Mouse (Mus musculus) stomach, embryonic 16.5 days (tissue): ENCODE measurements at regions not wholly inside any gene's neighbourhood (a gene's known extent, or its start where the extent isn't known, plus 50 kb on each side); places are given as distances from the start of the nearest gene placed in this dataset.

Experiments used
- ATAC-seq: fragments of 200-750 bp; cut with Nextera tagmentation; 2 replicates; pipeline ENCODE4 v1.8.0; 2017; ENCODE audit warnings: moderate number of reproducible peaks, moderate TSS enrichment; ENCODE audit not compliant: insufficient read depth, low FRiP score
- H3K27ac ChIP-seq: fragments of 300-500 bp; sonication (generic); 2 replicates; pipeline ENCODE4 v1.5.1; 2014; ENCODE audit warnings: low read length
- H3K27me3 ChIP-seq: fragments of 300-500 bp; sonication (generic); 2 replicates; pipeline ENCODE4 v1.6.1; 2014; ENCODE audit warnings: low read length, control low read depth, mixed read lengths; ENCODE audit not compliant: control insufficient read depth, insufficient read depth
- H3K36me3 ChIP-seq: fragments of 300-500 bp; sonication (generic); 2 replicates; pipeline ENCODE4 v1.6.1; 2014; ENCODE audit warnings: low read length; ENCODE audit not compliant: control insufficient read depth, insufficient read depth
- H3K4me1 ChIP-seq: fragments of 300-500 bp; sonication (generic); 2 replicates; pipeline ENCODE4 v1.6.1; 2014; ENCODE audit warnings: low read length, control low read depth, mixed read lengths; ENCODE audit not compliant: control insufficient read depth, insufficient read depth
- H3K4me2 ChIP-seq: fragments of 300-500 bp; sonication (generic); 2 replicates; pipeline ENCODE4 v1.6.1; 2014; ENCODE audit warnings: low read depth, low read length, mixed read lengths
- H3K4me3 ChIP-seq: fragments of 300-500 bp; sonication (generic); replicated peaks from 2 replicates; pipeline ENCODE4 v1.5.1; 2014; ENCODE audit warnings: mild to moderate bottlenecking, low read length
- H3K9ac ChIP-seq: fragments of 300-500 bp; sonication (generic); 2 replicates; pipeline ENCODE4 v1.6.1; 2014; ENCODE audit warnings: low read length
- H3K9me3 ChIP-seq: fragments of 300-500 bp; sonication (generic); replicated peaks from 2 replicates; pipeline ENCODE4 v1.6.1; 2016; ENCODE audit warnings: low read length, control low read depth; ENCODE audit not compliant: control insufficient read depth
- WGBS: fragments of 180-500 bp; shearing (Covaris S2); extraction: QIAGEN DNeasy Blood & Tissue Kit; methylation state at CpG from one replicate; pipeline ENCODE4 v1.1.7; 2014; 5-methylcytosine and 5-hydroxymethylcytosine counted together

GRCm38 (mm10) chr15:74326661-74327060 is 309.5 kb downstream of the Mroh4 start:
- 48% methylated on average over 5 of the region's 5 CpGs for WGBS
- Histone ChIP-seq H3K4me2 (no peak overlapping the region), H3K4me3 (no peak overlapping the region), H3K27ac (no peak overlapping the region), H3K36me3 (no peaks in the 10 kb centered on the region), H3K27me3 (no peaks in the 10 kb centered on the region), H3K9me3 (no peaks in the 10 kb centered on the region), H3K9ac (no peak overlapping the region), H3K4me1 (no peaks in the 10 kb centered on the region)
- no peak for ATAC-seq

- no peak overlapping the region for H3K9ac ChIP-seq
- no peaks in the 10 kb centered on the region for H3K4me1 ChIP-seq
- H3K4me2 ChIP-seq = no peak overlapping the region
- 24% methylated on average over 9 of the region's 9 CpGs for WGBS
- ATAC-seq = no peak
- H3K9me3 ChIP-seq = no peaks in the 10 kb centered on the region
- no peaks in the 10 kb centered on the region for H3K36me3 ChIP-seq
- H3K27ac ChIP-seq = no peak overlapping the region
- H3K27me3 ChIP-seq = no peaks in the 10 kb centered on the region
- H3K4me3 ChIP-seq = no peak overlapping the region
Measured at GRCm38 (mm10) chr15:74325543-74325942, 310.6 kb downstream of the Mroh4 start.

DNA sequence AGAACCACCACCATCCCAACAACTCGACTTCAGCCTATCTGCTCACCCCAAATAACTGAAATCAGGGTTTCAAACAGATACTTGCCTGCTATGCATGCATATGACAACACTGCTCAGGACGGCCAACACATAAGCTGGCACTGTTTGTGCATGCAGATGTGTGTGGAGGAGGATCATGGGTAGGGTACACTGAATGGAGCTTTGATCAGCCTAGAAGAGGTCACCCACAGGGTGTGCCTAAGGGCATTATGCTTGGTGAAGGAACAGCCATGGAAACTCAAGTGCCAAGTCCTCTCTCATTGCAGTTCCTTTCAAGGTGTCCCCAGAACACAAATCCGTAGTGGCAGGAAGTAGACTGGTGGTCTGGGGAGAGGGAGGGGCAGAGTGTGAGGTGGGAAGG is 316.7 kb downstream of the Mroh4 start:
- ATAC-seq = no peak
- Histone ChIP-seq H3K9me3 (no peaks in the 10 kb centered on the region), H3K9ac (no peak overlapping the region), H3K4me2 (no peak overlapping the region), H3K27ac (no peak overlapping the region), H3K36me3 (no peaks in the 10 kb centered on the region), H3K4me3 (no peak overlapping the region), H3K4me1 (no peaks in the 10 kb centered on the region), H3K27me3 (no peaks in the 10 kb centered on the region)
- 57% methylated on average over 3 of the region's 3 CpGs for WGBS

DNA sequence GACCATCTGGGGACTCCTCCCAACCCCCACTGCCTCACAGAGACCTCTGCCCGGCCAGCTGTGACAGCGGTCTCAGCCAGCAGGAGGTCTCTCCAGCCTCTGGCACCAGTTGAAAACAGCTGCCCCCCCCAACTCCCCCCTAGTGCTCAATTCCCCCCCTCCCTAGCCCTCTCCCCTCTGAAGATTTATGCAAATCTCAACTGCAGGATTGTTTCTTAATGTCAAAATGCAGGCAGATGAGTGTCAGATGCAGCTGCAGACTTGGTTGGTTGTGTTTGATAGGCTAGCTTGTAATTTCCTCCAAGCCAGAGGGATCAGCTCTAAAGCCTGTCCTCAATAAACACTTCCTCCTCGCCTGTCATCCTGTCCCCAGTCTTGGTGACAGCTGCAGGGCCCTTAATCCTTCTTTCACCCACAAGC is 317.7 kb downstream of the Mroh4 start:
- H3K4me1 ChIP-seq = no peaks in the 10 kb centered on the region
- no peak overlapping the region for H3K4me2 ChIP-seq
- H3K27ac ChIP-seq = no peak overlapping the region
- H3K9me3 ChIP-seq = no peaks in the 10 kb centered on the region
- H3K36me3 ChIP-seq = no peaks in the 10 kb centered on the region
- no peak overlapping the region for H3K4me3 ChIP-seq
- 31% methylated on average over 3 of the region's 3 CpGs for WGBS
- no peaks in the 10 kb centered on the region for H3K27me3 ChIP-seq
- no peak overlapping the region for H3K9ac ChIP-seq
- no peak for ATAC-seq

- no peak overlapping the region for H3K27ac ChIP-seq
Measured at GRCm38 (mm10) chr15:74311082-74311481, 325.1 kb downstream of the Mroh4 start.

GRCm38 (mm10) chr15:74306543-74306942 is 329.6 kb downstream of the Mroh4 start:
- Histone ChIP-seq H3K9ac (no peak overlapping the region), H3K9me3 (no peaks in the 10 kb centered on the region), H3K4me2 (no peak overlapping the region), H3K4me3 (no peak overlapping the region), H3K27ac (no peak overlapping the region), H3K27me3 (no peaks in the 10 kb centered on the region), H3K36me3 (no peaks in the 10 kb centered on the region), H3K4me1 (no peaks in the 10 kb centered on the region)
- 81% methylated on average over 5 of the region's 5 CpGs for WGBS
- ATAC-seq = no peak

More at GRCm38 (mm10) chr15:74311082-74311481, 325.1 kb downstream of the Mroh4 start:
- H3K4me3 ChIP-seq = no peak overlapping the region
- H3K4me2 ChIP-seq = no peak overlapping the region
- H3K9ac ChIP-seq = no peak overlapping the region
- H3K9me3 ChIP-seq = no peaks in the 10 kb centered on the region
- 55% methylated on average over 3 of the region's 3 CpGs for WGBS
- no peaks in the 10 kb centered on the region for H3K36me3 ChIP-seq
- ATAC-seq = no peak
- no peaks in the 10 kb centered on the region for H3K27me3 ChIP-seq
- H3K4me1 ChIP-seq = no peaks in the 10 kb centered on the region

GRCm38 (mm10) chr15:74296277-74296676 is 339.9 kb downstream of the Mroh4 start:
- WGBS = 77% methylated on average over 8 of the region's 8 CpGs
- no peak for ATAC-seq
- H3K27me3 ChIP-seq = no peaks in the 10 kb centered on the region
- no peak overlapping the region for H3K9ac ChIP-seq
- no peak overlapping the region for H3K4me3 ChIP-seq
- H3K36me3 ChIP-seq = no peaks in the 10 kb centered on the region
- no peak overlapping the region for H3K4me2 ChIP-seq
- H3K27ac ChIP-seq = no peak overlapping the region
- no peaks in the 10 kb centered on the region for H3K4me1 ChIP-seq
- H3K9me3 ChIP-seq = no peaks in the 10 kb centered on the region

GRCm38 (mm10) chr15:74294691-74295090 is 341.5 kb downstream of the Mroh4 start:
- no peaks in the 10 kb centered on the region for H3K36me3 ChIP-seq
- H3K4me2 ChIP-seq = no peak overlapping the region
- 67% methylated on average over 10 of the region's 10 CpGs for WGBS
- ATAC-seq = no peak
- H3K27me3 ChIP-seq = no peaks in the 10 kb centered on the region
- H3K9ac ChIP-seq = no peak overlapping the region
- no peak overlapping the region for H3K27ac ChIP-seq
- no peaks in the 10 kb centered on the region for H3K4me1 ChIP-seq
- H3K9me3 ChIP-seq = no peaks in the 10 kb centered on the region
- no peak overlapping the region for H3K4me3 ChIP-seq

DNA sequence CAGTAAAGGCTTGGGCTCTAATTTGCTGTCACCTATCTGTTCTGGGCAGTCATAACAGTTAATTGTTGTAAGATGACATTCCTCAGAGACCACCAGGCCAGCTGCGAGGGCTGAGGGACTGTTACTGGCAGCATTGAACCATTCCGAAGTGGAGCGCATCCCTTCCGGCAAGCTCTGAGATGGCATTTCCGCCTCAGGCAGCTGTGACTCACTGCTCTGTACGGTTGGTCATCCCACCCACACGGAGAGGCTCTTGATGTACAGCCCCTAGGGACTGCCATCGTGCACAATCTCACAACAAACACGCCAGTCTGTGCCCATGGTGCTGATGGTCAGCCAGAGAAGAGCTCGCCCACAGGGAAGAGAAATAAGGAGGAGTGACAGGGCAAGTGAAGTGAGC is 342.0 kb downstream of the Mroh4 start:
- no peak overlapping the region for H3K4me2 ChIP-seq
- no peaks in the 10 kb centered on the region for H3K36me3 ChIP-seq
- no peaks in the 10 kb centered on the region for H3K9me3 ChIP-seq
- no peak overlapping the region for H3K27ac ChIP-seq
- no peak overlapping the region for H3K9ac ChIP-seq
- no peak overlapping the region for H3K4me3 ChIP-seq
- ATAC-seq = no peak
- H3K27me3 ChIP-seq = no peaks in the 10 kb centered on the region
- 71% methylated on average over 10 of the region's 10 CpGs for WGBS
- no peaks in the 10 kb centered on the region for H3K4me1 ChIP-seq

GRCm38 (mm10) chr15:74287492-74287891 is 348.7 kb downstream of the Mroh4 start:
- Histone ChIP-seq H3K4me1 (no peaks in the 10 kb centered on the region), H3K27me3 (no peaks in the 10 kb centered on the region), H3K4me2 (no peak overlapping the region), H3K9ac (no peak overlapping the region), H3K27ac (no peak overlapping the region), H3K9me3 (no peaks in the 10 kb centered on the region), H3K4me3 (no peak overlapping the region), H3K36me3 (no peaks in the 10 kb centered on the region)
- ATAC-seq = no peak
- 66% methylated on average over 2 of the region's 2 CpGs for WGBS
